35 mouse cellular contexts compared by ENCODE assay signal in genomic region chr9:40614071-40614470, GRCm38 (mm10). TPM values are rescaled to one million over a fixed set of nuclear protein-coding genes. Genes with fewer than 3 reads are reported as not detected.
DNase-seq lines count a peak whose midpoint lies in the region; ATAC-seq lines count a peak whose summit lies in the region.
"Had no signal": no experiment of that assay in that cellular context is flagged by ENCODE, and none has a peak within 500 bp of the region (broad histone marks: within the 10 kb centered on the region; RNA-seq: fewer than 3 reads in every experiment).

No protein-coding gene starts in this region.

- 26% methylated on average over 5 of the region's 5 CpGs for WGBS in limb, embryonic 13.5 days
- 72% methylated on average over 5 of the region's 5 CpGs for WGBS in limb, embryonic 10.5 days
- WGBS in embryonic facial prominence, embryonic 14.5 days: 46% methylated on average over 5 of the region's 5 CpGs
- 54% methylated on average over 5 of the region's 5 CpGs for WGBS in heart, embryonic 12.5 days

- peaks cover 39% of the 10 kb centered on the region for H3K4me1 ChIP-seq in limb, embryonic 13.5 days
- H3K4me1 ChIP-seq in limb, embryonic 10.5 days: peaks cover 35% of the 10 kb centered on the region
- H3K4me1 ChIP-seq in embryonic facial prominence, embryonic 14.5 days (ENCODE audit: control insufficient read depth, insufficient read depth, low read length): peaks cover 12% of the 10 kb centered on the region; the same call in 1 of the 2 replicates
- peaks cover 16% of the 10 kb centered on the region for H3K4me1 ChIP-seq in heart, embryonic 12.5 days (replicated peaks)

- H3K9me3 ChIP-seq in limb, embryonic 13.5 days: 0 out of 2 replicates have a peak, but pooled peaks cover 6% of the 10 kb centered on the region
- H3K9me3 ChIP-seq in limb, embryonic 10.5 days (replicated peaks): no peaks in the 10 kb centered on the region
- no peaks in the 10 kb centered on the region for H3K9me3 ChIP-seq in embryonic facial prominence, embryonic 14.5 days (ENCODE audit: control insufficient read depth, low read length)
- peaks cover 6% of the 10 kb centered on the region; the same call in 1 of the 2 replicates for H3K9me3 ChIP-seq in heart, embryonic 12.5 days (replicated peaks)
- H3K9me3 ChIP-seq: embryonic facial prominence, embryonic 12.5 days; hindbrain, embryonic 15.5 days; liver, embryonic 15.5 days had no signal

- no peak overlapping the region for H3K27ac ChIP-seq in limb, embryonic 13.5 days
- H3K27ac ChIP-seq in limb, embryonic 10.5 days: no peak overlapping the region
- no peak overlapping the region for H3K27ac ChIP-seq in embryonic facial prominence, embryonic 14.5 days (replicated peaks; ENCODE audit: low read depth, low read length)
- H3K27ac ChIP-seq in heart, embryonic 12.5 days (ENCODE audit: poor library complexity, severe bottlenecking): no peak overlapping the region
- H3K27ac ChIP-seq: embryonic facial prominence, embryonic 12.5 days; forebrain, embryonic 10.5 days; hindbrain, embryonic 10.5 days; hindbrain, embryonic 15.5 days; layer of hippocampus, adult 2 months; liver, embryonic 15.5 days had no signal

- peaks cover 33% of the 10 kb centered on the region for H3K27me3 ChIP-seq in limb, embryonic 13.5 days
- 0 out of 2 replicates have a peak, but pooled peaks cover 4% of the 10 kb centered on the region for H3K27me3 ChIP-seq in limb, embryonic 10.5 days (ENCODE audit: low read depth, poor library complexity, severe bottlenecking)
- H3K27me3 ChIP-seq in embryonic facial prominence, embryonic 14.5 days (replicated peaks; ENCODE audit: control insufficient read depth, insufficient read depth, low read length): no peaks in the 10 kb centered on the region
- H3K27me3 ChIP-seq in heart, embryonic 12.5 days (replicated peaks): peaks cover 9% of the 10 kb centered on the region
- H3K27me3 ChIP-seq: embryonic facial prominence, embryonic 12.5 days; hindbrain, embryonic 15.5 days had no signal

- no peak overlapping the region for H3K4me3 ChIP-seq in limb, embryonic 13.5 days
- H3K4me3 ChIP-seq in limb, embryonic 10.5 days: no peak overlapping the region
- H3K4me3 ChIP-seq in embryonic facial prominence, embryonic 14.5 days (ENCODE audit: low read depth, low read length): no peak overlapping the region
- no peak overlapping the region for H3K4me3 ChIP-seq in heart, embryonic 12.5 days
- H3K4me3 ChIP-seq: embryonic facial prominence, embryonic 12.5 days; forebrain, embryonic 10.5 days; hindbrain, embryonic 10.5 days; hindbrain, embryonic 15.5 days; layer of hippocampus, adult 2 months; liver, embryonic 15.5 days; megakaryocyte, embryonic 14.5 days had no signal

- no peak overlapping the region for H3K9ac ChIP-seq in limb, embryonic 13.5 days
- no peak overlapping the region for H3K9ac ChIP-seq in embryonic facial prominence, embryonic 14.5 days (ENCODE audit: low read depth, low read length)
- no peak overlapping the region for H3K9ac ChIP-seq in heart, embryonic 12.5 days
- H3K9ac ChIP-seq: embryonic facial prominence, embryonic 12.5 days; hindbrain, embryonic 15.5 days; liver, embryonic 15.5 days; lung, embryonic 14.5 days had no signal

- H3K36me3 ChIP-seq in limb, embryonic 13.5 days: no peaks in the 10 kb centered on the region
- no peaks in the 10 kb centered on the region for H3K36me3 ChIP-seq in limb, embryonic 10.5 days
- H3K36me3 ChIP-seq in embryonic facial prominence, embryonic 14.5 days (ENCODE audit: control insufficient read depth, insufficient read depth, low read length): no peaks in the 10 kb centered on the region
- no peaks in the 10 kb centered on the region for H3K36me3 ChIP-seq in heart, embryonic 12.5 days
- H3K36me3 ChIP-seq: embryonic facial prominence, embryonic 12.5 days; forebrain, embryonic 10.5 days; G1E; hindbrain, embryonic 10.5 days; hindbrain, embryonic 15.5 days; liver, embryonic 15.5 days had no signal

- peak; percentile 7; the same call in 1 of the 2 replicates for ATAC-seq in limb, embryonic 13.5 days (ENCODE audit: low FRiP score, low read depth)
- ATAC-seq in embryonic facial prominence, embryonic 14.5 days (ENCODE audit: low read depth): no peak
- ATAC-seq in heart, embryonic 12.5 days (ENCODE audit: insufficient number of reproducible peaks, low FRiP score): no peak

- H3K4me2 ChIP-seq in limb, embryonic 13.5 days (replicated peaks): no peak overlapping the region
- no peak overlapping the region for H3K4me2 ChIP-seq in embryonic facial prominence, embryonic 14.5 days (ENCODE audit: low read depth, low read length)
- H3K4me2 ChIP-seq in heart, embryonic 12.5 days: no peak overlapping the region
- H3K4me2 ChIP-seq: embryonic facial prominence, embryonic 12.5 days; hindbrain, embryonic 15.5 days; liver, embryonic 15.5 days; lung, embryonic 14.5 days had no signal

- no peak for DNase-seq in limb, embryonic 10.5 days (ENCODE audit: low spot score)
- peak; percentile 35 to 39 for DNase-seq in spleen, postnatal 36 days (ENCODE audit: low spot score in 2 of 2)
- no peak for DNase-seq in spleen, adult 18-20 months
- peak; percentile 23 for DNase-seq in embryonic facial prominence, embryonic 14.5 days (ENCODE audit: low spot score)
- no peak for DNase-seq in cerebellum, adult 9-10 months
- DNase-seq in thymus, adult 18-20 months: no peak
- DNase-seq: adrenal gland, adult 8-10 months; B cell, adult 2 months; cerebellum, adult 8-10 months; cerebellum, postnatal 36 days; gastrocnemius, postnatal 10 days; heart, postnatal 14 days; kidney, adult 18-20 months; kidney, postnatal 36 days; layer of hippocampus, postnatal 36 days; left cerebral cortex, postnatal 4 days; lung, embryonic 14.5 days; thymus, postnatal 25 days had no signal

RNA-seq across cellular contexts. Expression of gene Gm21915, which starts 56.3 kb away (rescaled TPM):
- polyA plus RNA-seq in limb, embryonic 13.5 days (2015; fragmentation: Nextera tagmentation; extraction: Ambion mirVana): not detected in 2 replicates
- not detected in 2 replicates for polyA plus RNA-seq in limb, embryonic 10.5 days (2016; fragmentation: Nextera tagmentation; extraction: Ambion mirVana)
- not detected in 2 replicates for polyA plus RNA-seq in embryonic facial prominence, embryonic 14.5 days (2014; fragmentation: Nextera tagmentation; extraction: Ambion mirVana)
- polyA plus RNA-seq in heart, embryonic 12.5 days (2016; fragmentation: Nextera tagmentation; extraction: Ambion mirVana): not detected in 2 replicates
- polyA plus RNA-seq: embryonic facial prominence, embryonic 12.5 days; forebrain, embryonic 10.5 days; G1E; gonadal fat pad, adult 2 months; heart, embryonic 14.5 days; hindbrain, embryonic 10.5 days; hindbrain, embryonic 15.5 days; intestine, embryonic 14.5 days; kidney, embryonic 16.5 days; liver, adult 2 months; liver, embryonic 15.5 days; lung, embryonic 14.5 days; neural tube, embryonic 11.5 days; stomach, embryonic 16.5 days had no signal

Comparison
In these comparisons a context has a peak if more than half of its experiments do, and no peak if none do; other contexts are left out.
1. DNase-seq: peak in spleen, postnatal 36 days (2 of 2) and embryonic facial prominence, embryonic 14.5 days (single experiment); none in limb, embryonic 10.5 days (single experiment), spleen, adult 18-20 months (0 of 2), cerebellum, adult 9-10 months (single experiment) and thymus, adult 18-20 months (0 of 2).